Mouse (Mus musculus) liver, embryonic 12.5 days (tissue): ENCODE measurements around the gene Got2. TPM values are rescaled to one million over a fixed set of nuclear protein-coding genes. Genes with fewer than 3 reads are reported as not detected.

ENCODE experiments used
- polyA plus RNA-seq: library from polyadenylated mRNA; unstranded; fragments of >200 nt; fragmentation: Nextera tagmentation; extraction: Ambion mirVana; gene quantifications from 2 replicates; pipeline ENCODE4 v1.2.1, GENCODE M21; 2016

Gene Got2
- polyA plus RNA-seq, 1 experiment from 2014 or later: 223 TPM

Other genes with a start within 250 kb of the Got2 start
- gene Ndrg4, start 211.6 kb downstream of the Got2 start, polyA plus RNA-seq: 1.9 and 2.1 TPM in 2 replicates
- gene Setd6, start 172.7 kb downstream of the Got2 start, polyA plus RNA-seq: 29.8 and 32.7 TPM in 2 replicates
- 47.7 and 53.7 TPM in 2 replicates for gene Cnot1, start 81.1 kb downstream of the Got2 start, polyA plus RNA-seq
- 348 and 354 TPM in 2 replicates for gene Sap18b, start 63.2 kb downstream of the Got2 start, polyA plus RNA-seq
- 9.7 and 10.3 TPM in 2 replicates for gene Slc38a7, start 35.0 kb downstream of the Got2 start, polyA plus RNA-seq